Comparison of ENCODE assay signal across 8 mouse cellular contexts in genomic region chr15:85207081-85207480, GRCm38 (mm10). TPM values are rescaled to one million over a fixed set of nuclear protein-coding genes. Genes with fewer than 3 reads are reported as not detected.
DNase-seq lines count a peak whose midpoint lies in the region; ATAC-seq and TF ChIP-seq lines count a peak whose summit lies in the region.

No protein-coding gene starts in this region.

- H3K27me3 ChIP-seq in forebrain, embryonic 11.5 days (ENCODE audit: control insufficient read depth, insufficient read depth, low read length) = no peaks in the 10 kb centered on the region
- no peaks in the 10 kb centered on the region for H3K27me3 ChIP-seq in hindbrain, embryonic 15.5 days
- H3K27me3 ChIP-seq in neural tube, embryonic 12.5 days (replicated peaks) = peaks cover 5% of the 10 kb centered on the region; the same call in 1 of the 2 replicates

- 3% methylated on average over 3 of the region's 3 CpGs for WGBS in forebrain, embryonic 11.5 days
- WGBS in hindbrain, embryonic 15.5 days = 7% methylated on average over 3 of the region's 3 CpGs
- 5% methylated on average over 3 of the region's 3 CpGs for WGBS in neural tube, embryonic 12.5 days

- peaks cover 5% of the 10 kb centered on the region for H3K9me3 ChIP-seq in forebrain, embryonic 11.5 days (ENCODE audit: control insufficient read depth, low read length)
- H3K9me3 ChIP-seq in hindbrain, embryonic 15.5 days = no peaks in the 10 kb centered on the region
- H3K9me3 ChIP-seq in neural tube, embryonic 12.5 days = peaks cover 11% of the 10 kb centered on the region

- TF ChIP-seq CTCF in left cerebral cortex, adult 2 months (IDR thresholded peaks at IDR 0.05) = no peak

- peak overlapping the region; percentile 90 for H3K9ac ChIP-seq in forebrain, embryonic 11.5 days (ENCODE audit: low read length)
- H3K9ac ChIP-seq in hindbrain, embryonic 15.5 days = no peak overlapping the region
- H3K9ac ChIP-seq in neural tube, embryonic 12.5 days = peak overlapping the region; percentile 69

- peaks cover 16% of the 10 kb centered on the region for H3K4me1 ChIP-seq in forebrain, embryonic 11.5 days (replicated peaks; ENCODE audit: control insufficient read depth, insufficient read depth, low read length)
- peaks cover 30% of the 10 kb centered on the region for H3K4me1 ChIP-seq in hindbrain, embryonic 15.5 days (replicated peaks)
- peaks cover 22% of the 10 kb centered on the region for H3K4me1 ChIP-seq in neural tube, embryonic 12.5 days

- intact Hi-C loops in left cerebral cortex, adult 2 months (cut with DNase I) = no loop called here
- intact Hi-C loops in left cerebral cortex, postnatal 25 days (cut with DNase I) = no loop called here

- no peak for ATAC-seq in forebrain, embryonic 11.5 days (replicated peaks; ENCODE audit: low FRiP score)
- ATAC-seq in hindbrain, embryonic 15.5 days (ENCODE audit: low FRiP score, low read depth) = 0 out of 2 replicates have a peak, but pooled peaks have one; percentile 25
- ATAC-seq in neural tube, embryonic 12.5 days (ENCODE audit: low FRiP score, low read depth) = no peak

- peak overlapping the region; percentile 62; the same call in 1 of the 2 replicates for H3K27ac ChIP-seq in left cerebral cortex, adult 2 months
- peak overlapping the region; percentile 74 for H3K27ac ChIP-seq in forebrain, embryonic 11.5 days (ENCODE audit: low read depth, low read length)
- peak overlapping the region; percentile 79 for H3K27ac ChIP-seq in hindbrain, embryonic 15.5 days (replicated peaks)
- no peak overlapping the region for H3K27ac ChIP-seq in neural tube, embryonic 12.5 days

- H3K4me3 ChIP-seq in left cerebral cortex, adult 2 months = no peak overlapping the region
- peak overlapping the region; percentile 61 for H3K4me3 ChIP-seq in forebrain, embryonic 11.5 days (ENCODE audit: low read depth, low read length)
- peak overlapping the region; percentile 53; the same call in 1 of the 2 replicates for H3K4me3 ChIP-seq in hindbrain, embryonic 15.5 days
- H3K4me3 ChIP-seq in neural tube, embryonic 12.5 days = peak overlapping the region; percentile 52

- peak overlapping the region; percentile 88 for H3K4me2 ChIP-seq in forebrain, embryonic 11.5 days (ENCODE audit: low read depth, low read length, severe bottlenecking)
- peak overlapping the region; percentile 96 for H3K4me2 ChIP-seq in hindbrain, embryonic 15.5 days
- H3K4me2 ChIP-seq in neural tube, embryonic 12.5 days (replicated peaks) = peak overlapping the region; percentile 81

- DNase-seq in left cerebral cortex, adult 2 months (ENCODE audit: extremely low spot score in 1 of 2, low spot score in 2 of 2) = no peak
- no peak for DNase-seq in left cerebral cortex, adult 11 months (ENCODE audit: low spot score)
- no peak for DNase-seq in forebrain, embryonic 11.5 days (ENCODE audit: low spot score)
- DNase-seq in urinary bladder, postnatal 14 days (ENCODE audit: low spot score) = no peak
- no peak for DNase-seq in layer of hippocampus, adult 9-11 months
- DNase-seq in left cerebral cortex, postnatal 25 days (ENCODE audit: low spot score in 2 of 2) = no peak

- H3K36me3 ChIP-seq in forebrain, embryonic 11.5 days (ENCODE audit: control insufficient read depth, insufficient read depth, low read length) = peaks cover 13% of the 10 kb centered on the region
- no peaks in the 10 kb centered on the region for H3K36me3 ChIP-seq in hindbrain, embryonic 15.5 days
- H3K36me3 ChIP-seq in neural tube, embryonic 12.5 days = peaks cover 20% of the 10 kb centered on the region

RNA-seq across cellular contexts. Expression of gene Fbln1, which starts 1.3 kb away (rescaled TPM):
- total RNA-seq in left cerebral cortex, adult 2 months (2021) = 10 to 100 TPM; 11.4 to 14.4 TPM
- polyA plus RNA-seq in forebrain, embryonic 11.5 days (2014; fragmentation: Nextera tagmentation; extraction: Ambion mirVana) = 147 and 161 TPM in 2 replicates
- polyA plus RNA-seq in hindbrain, embryonic 15.5 days (2015; fragmentation: Nextera tagmentation; extraction: Ambion mirVana) = 53.6 and 56.2 TPM in 2 replicates
- 102 and 108 TPM in 2 replicates for polyA plus RNA-seq in neural tube, embryonic 12.5 days (2016; fragmentation: Nextera tagmentation; extraction: Ambion mirVana)
- 10 to 100 TPM; 10.3 to 10.8 TPM for total RNA-seq in left cerebral cortex, postnatal 25 days (2021)
